Mouse (Mus musculus) MN1 (cell line): ENCODE results near the gene Ccdc175.
A peak's percentile ranks its signal among the peaks of the same experiment; 100 is the strongest.

Experiments
- DNase-seq: peaks from one replicate; pipeline ENCODE4 v3.0.0-alpha.2; 2016; ENCODE audit warnings: low spot score

The Ccdc175 gene

GRCm38 (mm10) chr12:72102776-72103175 lies 82.1 kb downstream of the Ccdc175 start:
- DNase-seq: no peak

DNA sequence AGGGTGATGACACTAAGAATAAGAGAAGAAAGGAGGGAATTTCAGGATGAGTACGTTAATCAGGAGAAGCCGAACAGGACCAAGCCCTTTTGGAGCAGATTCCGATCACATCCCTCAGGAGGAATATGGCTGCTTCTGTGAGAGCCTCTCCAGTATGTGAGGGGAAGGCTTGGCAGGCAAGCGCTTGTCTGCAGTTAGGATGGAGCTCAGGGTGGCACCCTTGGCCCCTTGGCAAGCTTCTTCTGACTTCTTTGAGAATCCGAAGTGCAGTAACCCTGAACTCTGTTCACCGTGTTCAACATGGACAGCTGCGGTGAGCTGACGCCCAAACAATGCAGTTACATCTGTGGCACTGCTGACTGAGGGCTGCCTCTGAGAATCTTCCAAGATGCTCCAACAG lies 87.9 kb downstream of the Ccdc175 start:
- no peak for DNase-seq

GRCm38 (mm10) chr12:72089802-72090201 lies 95.0 kb downstream of the Ccdc175 start:
- no peak for DNase-seq

GRCm38 (mm10) chr12:72086166-72086825 lies 98.5 kb downstream of the Ccdc175 start:
- DNase-seq: no peak

GRCm38 (mm10) chr12:72085329-72086165 lies 99.3 kb downstream of the Ccdc175 start, which contains the start of the genes L3hypdh and Jkamp:
TSS of gene L3hypdh (minus strand) at chr12:72085439.
TSS of gene Jkamp (plus strand) at chr12:72085589.
- peak; percentile 100 for DNase-seq

- DNase-seq: no peak
Observed at GRCm38 (mm10) chr12:72085024-72085328, 99.9 kb downstream of the Ccdc175 start.

- DNase-seq: peak; percentile 49
Observed at GRCm38 (mm10) chr12:72084261-72085023, 100.4 kb downstream of the Ccdc175 start.

DNA sequence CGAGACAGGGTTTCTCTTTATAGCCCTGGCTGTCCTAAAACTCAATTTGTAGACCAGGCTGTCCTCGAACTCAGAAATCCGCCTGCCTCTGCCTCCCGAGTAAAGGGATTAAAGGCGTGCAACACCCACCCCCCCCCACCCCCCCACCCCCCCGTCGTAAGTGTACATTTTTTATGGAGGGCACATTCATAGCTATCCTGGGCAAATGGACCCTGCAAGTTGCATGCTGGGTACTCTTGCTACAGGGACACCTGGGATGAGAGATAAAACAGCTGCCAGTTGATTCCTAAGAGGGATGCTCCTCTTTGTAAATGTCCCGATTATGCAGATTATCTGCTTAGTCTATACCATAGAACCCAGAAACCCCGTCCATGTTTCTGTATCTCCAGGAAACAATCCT lies 101.6 kb downstream of the Ccdc175 start:
- no peak for DNase-seq

DNA sequence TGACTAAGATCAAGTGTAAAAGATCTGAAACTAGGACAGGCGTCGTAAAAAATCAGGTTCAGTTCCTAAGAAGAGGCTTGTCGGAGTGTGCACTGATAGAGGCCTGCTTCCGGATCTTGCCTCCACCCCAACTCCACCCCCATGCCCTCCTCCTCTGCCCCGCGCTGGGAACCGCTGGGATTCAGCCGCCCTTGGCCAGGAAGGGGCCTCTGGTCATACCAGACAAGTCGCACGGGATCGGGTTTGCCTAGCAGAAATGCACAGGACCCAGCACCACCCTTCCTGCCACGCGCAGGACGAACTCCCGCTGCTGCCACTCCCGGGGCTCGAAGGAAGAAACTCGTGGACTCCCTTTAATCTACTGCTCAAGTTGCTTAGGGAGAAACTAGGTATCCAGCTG lies 102.5 kb downstream of the Ccdc175 start:
- no peak for DNase-seq

DNA sequence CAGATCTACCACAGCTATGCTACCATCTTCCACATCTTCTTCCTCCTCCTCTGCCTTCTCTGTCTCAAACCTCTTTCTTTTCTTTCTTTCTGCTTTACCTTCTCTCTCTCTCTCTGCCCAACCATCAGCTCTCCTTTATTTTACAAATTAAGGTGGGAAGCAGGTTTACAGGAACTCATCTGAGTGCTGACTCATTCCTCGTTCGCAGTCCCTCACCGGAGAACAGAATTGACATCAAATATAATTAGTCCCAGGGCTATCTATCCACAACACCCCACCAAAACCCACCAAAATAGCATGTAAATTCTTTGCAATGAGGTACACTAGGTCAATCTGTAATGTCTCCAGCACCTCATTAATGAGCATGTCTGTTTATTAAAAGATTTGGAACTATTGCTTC lies 102.9 kb downstream of the Ccdc175 start:
- no peak for DNase-seq

GRCm38 (mm10) chr12:72078248-72078647 lies 106.6 kb downstream of the Ccdc175 start:
- no peak for DNase-seq

DNA sequence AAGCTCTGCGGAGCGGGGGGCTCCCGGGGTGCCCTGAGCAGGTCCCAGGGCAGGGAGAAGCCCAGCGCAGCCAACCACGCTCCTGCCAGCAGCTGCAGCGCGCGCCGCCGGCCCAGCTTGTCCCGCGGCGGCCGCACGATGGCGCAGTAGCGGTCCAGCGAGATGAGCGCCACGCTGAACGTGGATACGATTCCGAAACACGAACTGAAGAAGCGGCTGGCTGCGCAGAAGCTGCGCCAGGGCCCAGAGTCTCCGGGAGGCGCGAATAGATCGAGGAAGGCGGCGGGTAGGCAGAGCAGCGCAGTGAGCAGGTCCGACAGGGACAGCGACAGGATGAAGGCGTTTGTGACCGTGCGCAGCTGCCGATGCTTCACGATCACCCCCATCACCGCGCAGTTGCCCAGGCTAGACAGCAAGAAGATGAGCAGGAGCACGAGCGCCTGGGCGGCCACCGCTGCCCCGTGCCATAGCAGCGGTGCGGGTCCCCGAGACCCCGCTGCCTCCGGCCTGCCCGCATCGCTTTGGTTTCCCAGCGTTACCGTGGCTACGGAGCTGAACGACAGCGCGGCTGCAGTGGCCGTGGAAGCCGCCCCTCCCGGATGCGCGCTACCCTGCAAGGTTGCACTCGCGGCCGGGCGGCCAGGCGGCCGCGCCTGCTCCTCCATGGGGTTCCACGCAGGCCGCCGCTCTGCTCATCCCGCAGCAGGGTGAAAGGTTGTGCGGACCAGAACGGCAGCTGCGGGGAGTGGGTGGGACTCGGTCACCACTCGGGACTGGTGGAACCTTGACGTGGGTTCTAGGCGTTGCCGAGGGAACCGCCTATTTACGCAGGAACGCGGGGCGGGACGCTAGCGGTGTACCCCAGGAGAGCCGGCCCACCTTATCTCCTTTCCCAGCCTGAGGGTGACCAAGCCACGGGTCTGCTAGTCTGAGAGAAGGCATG lies 114.2 kb downstream of the Ccdc175 start, which contains the start of gene Gpr135:
Gpr135 (minus strand) TSS at position 799 of the 943 bp plus-strand sequence.
- DNase-seq: peak; percentile 90

DNA sequence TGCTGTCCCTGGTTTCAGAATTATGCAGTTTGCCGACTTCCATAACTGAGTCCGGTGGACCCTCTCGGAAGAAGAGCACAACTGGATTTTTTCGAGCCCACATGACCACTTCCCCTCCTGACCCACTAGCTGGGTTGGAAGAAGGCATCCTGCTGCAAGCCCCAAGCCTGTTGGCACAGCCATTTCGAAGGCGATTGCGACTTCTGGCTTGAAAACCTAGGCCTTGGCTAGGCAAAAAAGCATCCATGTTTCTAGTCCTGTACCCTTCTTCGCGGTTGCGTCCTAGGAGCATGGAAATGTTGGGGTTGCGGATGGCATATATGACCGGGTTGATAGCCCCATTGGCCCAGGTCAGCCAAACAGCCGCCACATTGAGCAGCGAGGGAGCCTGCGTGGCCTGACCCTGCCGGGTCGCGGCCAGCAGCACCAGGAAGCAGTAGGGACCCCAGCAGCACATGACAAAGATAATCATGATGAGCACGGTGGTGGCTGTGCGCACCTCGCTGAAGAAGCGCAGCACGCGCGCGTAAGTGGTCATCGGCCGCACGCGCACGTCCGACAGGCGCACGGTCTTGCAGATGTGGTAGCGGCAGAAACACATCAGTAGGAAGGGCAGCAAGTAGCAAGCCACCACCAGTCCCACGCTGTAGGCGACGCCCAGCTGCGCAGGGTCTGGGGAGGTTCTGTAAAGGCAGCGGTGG lies 115.1 kb downstream of the Ccdc175 start:
- no peak for DNase-seq

GRCm38 (mm10) chr12:72057780-72058179 lies 127.0 kb downstream of the Ccdc175 start:
- no peak for DNase-seq

DNA sequence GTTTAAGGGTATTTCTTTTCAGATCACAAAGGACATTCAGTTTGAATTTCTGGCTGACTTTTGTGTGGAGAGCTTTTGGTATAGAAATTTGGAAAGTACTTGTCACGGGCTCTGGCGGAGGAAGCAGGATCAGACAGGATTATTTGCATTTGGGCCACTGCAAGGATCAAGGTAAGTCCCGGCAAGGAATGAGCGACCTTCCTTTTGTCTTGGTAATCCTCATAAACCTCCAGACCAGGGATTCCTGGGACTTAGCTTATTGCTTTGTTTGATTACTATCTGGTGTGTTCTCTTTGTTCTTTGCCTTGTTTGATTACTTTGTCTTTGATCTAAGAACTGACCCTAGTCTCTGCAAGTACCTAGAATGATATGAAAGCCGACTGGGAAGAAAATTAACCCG lies 131.0 kb downstream of the Ccdc175 start:
- no peak for DNase-seq

DNA sequence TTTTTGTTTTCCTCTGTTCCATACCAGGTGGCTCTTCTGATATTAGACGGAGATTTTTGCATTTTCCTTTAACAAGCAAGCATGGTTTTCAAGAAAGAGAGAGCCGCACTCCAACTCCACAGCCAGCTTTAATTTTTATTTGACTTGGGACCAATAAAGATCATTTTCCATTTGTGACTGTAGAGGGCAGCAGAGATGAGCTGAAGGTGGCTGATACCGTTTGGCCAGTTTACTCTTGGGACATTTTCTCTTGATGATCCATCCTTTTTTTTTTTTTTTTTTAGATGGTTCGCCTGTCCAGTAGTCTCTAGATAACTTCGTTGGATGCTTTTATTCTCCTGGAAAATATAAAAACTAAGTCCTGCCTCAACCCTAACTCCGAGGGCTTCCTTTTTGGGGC lies 131.5 kb downstream of the Ccdc175 start:
- DNase-seq: peak; percentile 47

DNA sequence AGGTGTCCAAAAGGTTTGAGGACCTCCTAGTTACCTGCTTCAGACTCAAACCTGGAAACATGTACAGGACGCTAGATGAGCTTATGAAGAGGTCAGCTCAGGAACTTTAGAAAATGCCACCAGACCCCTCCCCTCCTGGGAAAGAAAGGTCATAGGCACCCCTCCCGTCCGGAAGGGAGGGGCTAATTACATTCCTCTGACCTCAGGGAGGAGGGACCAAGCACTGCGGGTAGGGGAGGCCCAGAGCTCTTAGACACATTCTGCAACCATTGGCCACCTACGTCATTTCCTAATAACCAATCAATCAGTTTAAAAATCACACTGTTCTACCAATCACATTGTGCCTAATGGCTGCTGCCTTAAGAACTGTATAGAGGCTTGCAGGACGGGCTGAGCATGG lies 132.3 kb downstream of the Ccdc175 start:
- DNase-seq: no peak
